Mouse (Mus musculus): Measurements from ENCODE around the gene Fam120a. TPM values are rescaled to one million over a fixed set of nuclear protein-coding genes. Genes with fewer than 3 reads are reported as not detected.

The Fam120a gene
- total RNA-seq, 1 experiment from 2014 or later: 72.2 TPM

Other genes with a start within 250 kb of the Fam120a start
- 15.7 and 19.0 TPM in 2 replicates for gene Phf2, start 96.9 kb downstream of the Fam120a start, total RNA-seq (2017)
- gene Wnk2, start 180.0 kb upstream of the Fam120a start, total RNA-seq (2017): 0.12 TPM in 1 of 2 replicates, not detected in the other
- 64.2 and 88.4 TPM in 2 replicates for gene Ninj1, start 219.5 kb upstream of the Fam120a start, total RNA-seq (2017)
- gene Card19, start 248.0 kb upstream of the Fam120a start, total RNA-seq (2017): 105 and 113 TPM in 2 replicates

Measured in neutrophil, adult 5-6 weeks (primary cell).